Mouse (Mus musculus) liver, adult 2 months (tissue): ENCODE data around the gene Adamts7.

ENCODE experiments used
- CTCF ChIP-seq: fragments of 200-500 bp; IDR thresholded peaks from 2 replicates; pipeline ENCODE4 v1.5.1; 2011; ENCODE audit warnings: low read depth, low read length, control low read depth
- POLR2A ChIP-seq: fragments of 200-500 bp; IDR thresholded peaks from 2 replicates; pipeline ENCODE4 v1.6.1; 2011; ENCODE audit warnings: low read length, control low read depth; ENCODE audit not compliant: insufficient read depth; ENCODE audit errors: extremely low read depth

DNA sequence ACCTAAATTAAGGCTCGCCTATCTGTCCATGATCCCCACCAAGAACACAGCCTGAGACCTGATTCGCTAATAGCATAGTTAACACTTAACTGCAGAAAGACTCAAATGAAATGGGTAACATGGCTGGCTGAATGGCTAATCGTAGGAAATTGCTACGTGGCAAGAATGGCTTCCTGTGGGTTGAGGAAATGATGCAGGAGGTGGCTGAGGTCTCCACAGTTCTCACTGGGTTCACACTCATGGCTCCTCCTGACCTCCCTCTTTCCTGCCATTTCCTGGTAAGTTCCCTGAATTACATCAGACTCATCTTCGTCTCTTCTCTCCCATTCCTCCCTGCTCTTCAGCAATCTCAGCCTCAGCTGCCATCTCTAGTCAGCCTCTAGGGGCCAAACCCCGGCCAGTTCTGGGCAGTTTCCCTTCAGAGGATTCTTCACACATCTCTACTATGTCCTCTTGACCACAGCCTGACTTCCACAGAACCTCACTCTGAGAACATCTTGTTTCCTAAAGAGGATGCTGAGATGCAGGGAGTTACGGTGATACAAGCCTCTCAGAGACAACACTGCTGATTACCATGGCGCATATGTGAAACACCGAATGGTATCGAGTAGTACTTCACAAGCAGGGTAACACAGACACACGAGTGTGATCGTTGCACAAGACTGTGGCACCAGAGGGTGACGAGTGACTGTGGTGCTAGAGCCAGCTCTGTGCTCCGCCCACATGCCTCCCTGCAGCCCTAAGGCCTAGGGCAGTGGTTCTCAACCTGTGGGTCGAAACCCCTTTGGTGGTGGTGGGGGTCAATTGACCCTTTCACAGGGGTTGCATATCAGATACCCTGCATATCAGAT is 81.7 kb downstream of the Adamts7 start:
- no peak for TF ChIP-seq CTCF
- TF ChIP-seq POLR2A, result no peak
